Mouse (Mus musculus): ENCODE results near the gene Kdm4a. TPM values are rescaled to one million over a fixed set of nuclear protein-coding genes. Genes with fewer than 3 reads are reported as not detected.

Kdm4a gene
- 18.5 and 27.8 TPM in 2 replicates for polyA plus RNA-seq (2012; rRNA removed)

GRCm38 (mm10) chr4:118179467-118180300, at the start of gene Kdm4a:
Kdm4a (minus strand) TSS chr4:118180043.
- under 1% methylated on average over 38 of the region's 38 CpGs for WGBS

GRCm38 (mm10) chr4:118229035-118229770, 49.4 kb upstream of the Kdm4a start:
- DNase-seq (ENCODE audit: low read depth, low spot score): no peak
- 62% methylated on average over 6 of the region's 6 CpGs for WGBS

More at GRCm38 (mm10) chr4:118179467-118180300, at the start of gene Kdm4a:
- peak; percentile 96 for DNase-seq (ENCODE audit: low read depth, low spot score)

GRCm38 (mm10) chr4:118227398-118227797, 47.6 kb upstream of the Kdm4a start:
- DNase-seq (ENCODE audit: low read depth, low spot score): no peak
- 90% methylated on average over 12 of the region's 12 CpGs for WGBS

- 71% methylated on average over 7 of the region's 7 CpGs for WGBS
Measured at GRCm38 (mm10) chr4:118221261-118221660, 41.4 kb upstream of the Kdm4a start.

GRCm38 (mm10) chr4:118220756-118221155, 40.9 kb upstream of the Kdm4a start:
- no peak for DNase-seq (ENCODE audit: low read depth, low spot score)
- 73% methylated on average over 9 of the region's 9 CpGs for WGBS

More at GRCm38 (mm10) chr4:118221261-118221660, 41.4 kb upstream of the Kdm4a start:
- DNase-seq (ENCODE audit: low read depth, low spot score): no peak

GRCm38 (mm10) chr4:118219487-118219886, 39.6 kb upstream of the Kdm4a start:
- 33% methylated on average over 6 of the region's 6 CpGs for WGBS
- DNase-seq (ENCODE audit: low read depth, low spot score): no peak

- WGBS: 64% methylated on average over 5 of the region's 5 CpGs
Measured at GRCm38 (mm10) chr4:118218521-118218920, 38.7 kb upstream of the Kdm4a start.

GRCm38 (mm10) chr4:118216726-118217595, 37.1 kb upstream of the Kdm4a start:
- WGBS: 77% methylated on average over 17 of the region's 17 CpGs
- no peak for DNase-seq (ENCODE audit: low read depth, low spot score)

More at GRCm38 (mm10) chr4:118218521-118218920, 38.7 kb upstream of the Kdm4a start:
- DNase-seq (ENCODE audit: low read depth, low spot score): no peak

GRCm38 (mm10) chr4:118214891-118215290, 35.0 kb upstream of the Kdm4a start:
- WGBS: 78% methylated on average over 1 of the region's 1 CpGs
- no peak for DNase-seq (ENCODE audit: low read depth, low spot score)

- 79% methylated on average over 10 of the region's 10 CpGs for WGBS
- DNase-seq (ENCODE audit: low read depth, low spot score): no peak
Measured at GRCm38 (mm10) chr4:118206918-118207640, 27.2 kb upstream of the Kdm4a start.

- DNase-seq (ENCODE audit: low read depth, low spot score): no peak
- WGBS: 81% methylated on average over 2 of the region's 2 CpGs
Measured at GRCm38 (mm10) chr4:118205906-118206305, 26.1 kb upstream of the Kdm4a start.

GRCm38 (mm10) chr4:118199093-118199492, 19.2 kb upstream of the Kdm4a start:
- WGBS: 70% methylated on average over 2 of the region's 2 CpGs
- no peak for DNase-seq (ENCODE audit: low read depth, low spot score)

GRCm38 (mm10) chr4:118198606-118199005, 18.8 kb upstream of the Kdm4a start:
- DNase-seq (ENCODE audit: low read depth, low spot score): no peak
- WGBS: 75% methylated on average over 3 of the region's 3 CpGs

GRCm38 (mm10) chr4:118196185-118196584, 16.3 kb upstream of the Kdm4a start:
- no peak for DNase-seq (ENCODE audit: low read depth, low spot score)
- WGBS: 82% methylated on average over 10 of the region's 10 CpGs

- 5% methylated on average over 17 of the region's 17 CpGs for WGBS
- no peak for DNase-seq (ENCODE audit: low read depth, low spot score)
Measured at GRCm38 (mm10) chr4:118180301-118181080, 648 bp upstream of the Kdm4a start.

GRCm38 (mm10) chr4:118178952-118179466, 834 bp downstream of the Kdm4a start:
- WGBS: under 1% methylated on average over 12 of the region's 12 CpGs
- DNase-seq (ENCODE audit: low read depth, low spot score): no peak

- WGBS: 90% methylated on average over 12 of the region's 12 CpGs
- no peak for DNase-seq (ENCODE audit: low read depth, low spot score)
Measured at GRCm38 (mm10) chr4:118172461-118172860, 7.4 kb downstream of the Kdm4a start.

GRCm38 (mm10) chr4:118171006-118171405, 8.8 kb downstream of the Kdm4a start:
- DNase-seq (ENCODE audit: low read depth, low spot score): no peak
- WGBS: 90% methylated on average over 9 of the region's 9 CpGs
